Mouse (Mus musculus): ENCODE data around the gene Prr15l.

The Prr15l gene

GRCm38 (mm10) chr11:96947849-96948248 is 19.9 kb downstream of the Prr15l start:
- DNase-seq (ENCODE audit: low spot score in 2 of 2) = peak; percentile 34 to 62

GRCm38 (mm10) chr11:96950767-96951166 is 22.9 kb downstream of the Prr15l start:
- no peak for DNase-seq (ENCODE audit: low spot score in 2 of 2)

DNA sequence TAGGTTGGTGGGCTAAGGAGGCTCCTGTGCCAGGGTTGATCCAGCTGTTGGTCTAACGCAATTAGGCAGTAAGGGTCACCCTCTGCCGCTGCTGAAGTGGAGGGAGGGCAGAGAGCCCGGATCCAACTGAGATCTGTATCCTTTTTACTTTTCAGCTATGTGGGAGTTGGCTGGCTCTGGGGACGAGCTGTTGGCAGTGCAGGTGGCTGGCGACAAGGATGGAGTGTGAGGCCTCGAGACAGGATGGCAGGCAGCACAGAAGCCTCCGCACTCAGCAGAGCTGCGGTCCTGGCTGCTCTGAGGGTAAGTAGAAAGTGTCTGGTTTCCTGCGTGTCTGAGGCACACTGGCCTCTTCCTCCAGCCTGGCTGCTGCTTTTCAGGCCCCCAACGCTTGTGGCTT is 24.5 kb downstream of the Prr15l start:
- no peak for DNase-seq (ENCODE audit: low spot score in 2 of 2)

DNA sequence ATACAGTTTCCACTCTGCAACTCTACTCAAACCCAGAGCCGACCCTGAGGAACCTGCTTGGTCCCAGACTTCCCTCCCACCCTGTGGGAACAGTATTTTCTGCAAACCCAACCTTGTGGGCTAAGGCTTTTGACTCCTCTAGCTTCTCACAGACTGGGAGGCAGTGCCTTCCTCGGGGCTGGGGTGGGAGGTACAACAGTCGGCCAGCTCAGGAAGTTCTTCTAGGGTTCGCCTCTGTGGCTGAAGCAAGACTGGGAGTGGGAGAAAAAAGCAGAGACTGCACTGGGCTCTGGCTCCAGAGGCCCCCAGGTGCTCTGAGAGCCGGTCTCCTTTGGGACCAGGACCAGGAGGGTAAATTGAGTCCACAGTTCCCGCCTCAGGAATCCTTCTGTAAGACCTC is 25.0 kb downstream of the Prr15l start:
- DNase-seq (ENCODE audit: low spot score in 2 of 2) = no peak

DNA sequence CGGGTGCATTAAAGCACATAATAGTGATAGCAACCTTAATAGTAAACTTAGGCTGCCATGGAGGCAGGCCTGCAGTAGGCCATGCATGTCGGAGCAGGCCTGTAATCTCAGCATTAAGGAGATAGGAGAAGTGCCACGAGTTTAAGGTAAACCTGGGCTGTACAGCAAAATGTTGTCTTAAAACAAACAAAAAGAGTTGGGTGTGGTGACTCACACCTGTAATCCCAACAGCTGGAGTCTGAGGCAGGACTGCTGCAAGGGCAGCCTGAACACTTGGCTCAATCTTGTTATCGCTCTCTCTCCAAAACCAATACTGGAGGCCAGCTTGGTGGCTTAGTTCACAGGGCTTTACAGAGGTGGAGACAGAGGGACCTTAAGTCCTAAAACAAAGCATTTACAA is 27.2 kb downstream of the Prr15l start:
- DNase-seq (ENCODE audit: low spot score in 2 of 2) = no peak

- no peak for DNase-seq (ENCODE audit: low spot score in 2 of 2)
Observed at GRCm38 (mm10) chr11:96956009-96956724, 28.3 kb downstream of the Prr15l start.

- no peak for DNase-seq (ENCODE audit: low spot score in 2 of 2)
Observed at GRCm38 (mm10) chr11:96957061-96957805, 29.3 kb downstream of the Prr15l start.

- DNase-seq (ENCODE audit: low spot score in 2 of 2) = peak; percentile 76 to 84
Observed at GRCm38 (mm10) chr11:96963580-96963979, 35.7 kb downstream of the Prr15l start.

DNA sequence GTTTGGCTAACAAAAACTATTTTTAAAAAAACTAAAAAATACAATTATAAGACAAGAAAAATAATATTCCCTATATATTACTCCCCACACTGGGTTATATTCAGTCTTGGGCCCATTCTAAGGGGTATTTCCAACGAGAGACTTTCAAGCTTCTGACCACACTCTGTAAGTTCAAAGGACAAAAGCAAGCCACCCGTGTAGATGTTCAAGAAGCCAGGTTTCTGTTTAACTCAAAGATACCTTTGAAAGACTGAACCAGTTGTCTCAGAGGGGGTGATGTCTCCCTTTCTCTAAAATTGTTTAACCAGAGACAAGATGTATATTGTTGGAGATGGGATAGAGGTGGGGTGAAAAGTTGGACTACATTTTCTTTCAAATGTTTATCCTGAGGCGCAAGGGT is 38.3 kb downstream of the Prr15l start:
- DNase-seq (ENCODE audit: low spot score in 2 of 2) = no peak

DNA sequence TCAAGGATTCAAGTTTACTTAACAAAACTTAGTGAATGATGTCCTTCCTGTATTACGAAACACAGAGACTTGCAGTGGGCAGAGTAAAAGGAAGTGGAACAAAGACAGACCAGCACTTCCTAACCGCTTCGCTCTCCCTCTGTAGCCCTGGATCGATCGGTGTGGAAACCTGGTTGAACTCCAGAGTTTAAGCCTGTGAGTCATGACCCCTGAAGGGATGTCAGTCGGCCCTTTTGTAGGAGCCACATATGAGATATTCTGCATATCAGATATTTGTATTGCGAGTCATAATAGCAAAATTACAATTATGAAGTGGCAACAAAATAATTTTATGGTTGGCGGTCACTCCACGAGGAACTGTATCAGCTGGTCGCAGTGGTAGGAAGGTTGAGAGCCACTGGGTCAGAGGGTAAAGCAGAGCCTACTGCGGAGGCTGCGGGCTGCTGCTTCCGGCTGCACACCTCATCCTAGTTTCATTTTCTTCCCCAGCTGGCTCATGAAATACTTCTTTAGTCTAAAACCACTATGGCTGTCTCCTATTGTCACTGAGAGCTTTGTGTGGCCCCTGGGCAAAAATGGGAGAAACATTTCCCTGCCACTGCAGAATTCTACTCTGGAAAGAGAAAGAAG is 39.1 kb downstream of the Prr15l start:
- peak; percentile 52 to 54 for DNase-seq (ENCODE audit: low spot score in 2 of 2)

DNA sequence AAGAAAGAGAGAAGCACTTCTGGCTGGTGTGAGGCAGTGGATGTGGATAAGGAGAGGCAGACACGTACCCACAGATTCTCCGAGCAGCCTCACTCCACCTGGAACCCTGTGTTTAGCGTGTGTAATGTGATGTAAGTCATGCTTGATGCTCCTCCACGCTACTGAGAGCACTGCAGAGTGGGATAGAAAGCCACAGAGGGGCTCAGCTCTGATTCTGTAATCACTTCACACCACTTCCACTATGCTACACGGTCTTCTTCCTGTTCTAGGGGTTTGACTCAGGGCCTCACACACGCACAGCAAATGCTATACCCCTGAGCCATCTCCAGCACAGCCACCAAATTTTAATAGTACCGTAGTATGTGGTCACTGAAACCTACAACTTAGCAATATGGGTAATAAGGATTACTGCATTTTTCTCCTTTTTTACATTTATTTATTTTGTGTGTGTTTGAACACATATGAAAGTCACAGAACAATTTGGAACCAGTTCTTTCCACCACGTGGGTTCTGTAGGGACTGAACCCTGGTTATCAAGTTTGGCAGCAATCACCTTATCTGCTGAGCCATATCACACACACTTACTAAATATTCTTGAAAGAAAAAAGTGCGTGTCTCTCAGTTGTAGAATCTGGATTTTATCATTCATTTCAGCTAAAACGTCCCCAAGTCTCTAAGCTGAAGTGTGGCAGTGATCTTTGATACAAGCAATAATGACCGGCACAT is 39.8 kb downstream of the Prr15l start:
- no peak for DNase-seq (ENCODE audit: low spot score in 2 of 2)

GRCm38 (mm10) chr11:96968476-96968875 is 40.6 kb downstream of the Prr15l start:
- DNase-seq (ENCODE audit: low spot score in 2 of 2) = no peak

DNA sequence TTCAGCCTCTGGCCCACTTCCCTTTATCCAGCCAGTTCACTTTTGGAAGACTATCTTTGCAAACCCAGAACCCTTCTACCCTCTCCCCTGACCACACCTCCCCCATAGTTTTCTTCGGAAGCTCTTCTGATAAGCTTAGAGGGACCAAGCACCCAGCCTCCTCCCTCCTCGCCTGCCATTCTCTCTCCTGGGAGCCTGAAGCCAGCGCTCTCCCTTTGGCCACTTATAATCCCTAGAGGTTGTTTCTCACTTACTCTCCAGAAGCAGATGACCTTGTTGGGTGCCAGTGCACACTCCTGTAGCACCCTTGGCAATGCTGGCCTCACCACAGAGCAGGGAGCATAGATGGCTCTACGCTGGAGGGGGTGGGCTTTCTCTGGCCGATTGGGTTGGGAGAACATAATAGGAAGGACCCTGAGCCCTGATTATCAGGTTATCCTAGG is 41.4 kb downstream of the Prr15l start:
- DNase-seq (ENCODE audit: low spot score in 2 of 2) = no peak

DNA sequence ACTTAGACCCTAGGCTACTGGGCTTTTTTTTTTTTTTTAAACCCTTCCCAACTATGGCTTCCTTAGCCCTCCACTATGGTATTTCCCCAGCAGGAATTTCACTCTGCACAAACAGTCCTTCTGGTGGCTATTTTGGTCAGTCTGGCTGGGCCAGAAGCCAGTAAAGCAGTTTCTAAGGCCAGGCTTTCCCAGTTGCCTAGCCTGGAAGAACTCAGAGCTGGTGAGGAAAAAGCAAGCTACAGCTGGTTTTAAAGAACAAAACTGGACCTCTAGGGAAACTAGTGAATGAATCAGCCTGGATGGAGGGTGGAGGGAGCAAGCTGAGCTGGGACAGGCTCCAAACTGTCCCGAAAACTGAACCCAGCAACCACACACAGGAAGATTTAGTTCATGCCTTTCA is 41.8 kb downstream of the Prr15l start:
- no peak for DNase-seq (ENCODE audit: low spot score in 2 of 2)

GRCm38 (mm10) chr11:96970341-96970740 is 42.4 kb downstream of the Prr15l start:
- DNase-seq (ENCODE audit: low spot score in 2 of 2) = no peak

DNA sequence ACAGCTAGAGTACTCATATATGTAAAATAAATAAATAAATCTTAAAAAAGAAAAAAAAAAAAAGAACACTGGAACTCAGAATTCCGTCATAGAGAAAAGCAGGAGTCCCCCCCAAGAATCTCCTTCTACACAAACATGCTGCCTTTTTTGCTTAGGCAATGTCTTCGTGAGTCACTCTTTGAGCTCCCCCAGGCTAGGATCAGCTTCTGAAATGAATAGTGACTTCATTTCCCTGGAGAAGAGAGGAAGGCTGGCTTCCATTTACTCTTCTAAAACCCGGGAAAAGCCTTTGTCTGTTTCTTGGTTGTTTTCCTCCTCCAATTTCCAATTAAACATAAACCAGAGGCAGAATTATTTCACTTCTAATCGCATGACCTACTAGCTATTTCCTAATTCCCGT is 45.0 kb downstream of the Prr15l start:
- no peak for DNase-seq (ENCODE audit: low spot score in 2 of 2)

- no peak for DNase-seq (ENCODE audit: low spot score in 2 of 2)
Observed at GRCm38 (mm10) chr11:96973426-96973964, 45.6 kb downstream of the Prr15l start.

DNA sequence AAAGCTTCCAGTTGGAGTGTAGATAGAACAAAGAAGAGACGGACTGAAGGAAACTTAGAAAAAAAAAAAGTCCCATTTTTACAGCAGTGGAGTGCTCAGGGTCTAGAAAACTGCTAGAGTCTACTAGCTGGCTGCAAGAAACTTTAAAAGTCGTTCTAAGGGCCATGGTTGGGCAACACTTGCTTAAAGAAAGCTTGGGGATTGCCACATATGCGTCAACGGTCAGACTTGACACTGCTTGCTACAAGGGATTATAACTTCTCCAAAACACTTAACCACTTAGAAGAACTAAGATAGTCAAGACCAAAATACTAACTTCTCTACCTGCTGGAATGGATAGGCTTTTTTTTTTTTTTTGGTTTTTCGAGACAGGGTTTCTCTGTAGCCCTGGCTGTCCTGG is 46.9 kb downstream of the Prr15l start:
- DNase-seq (ENCODE audit: low spot score in 2 of 2) = peak in 1 of 2 experiments; percentile 47

- DNase-seq (ENCODE audit: low spot score in 2 of 2) = no peak
Observed at GRCm38 (mm10) chr11:96975511-96976378, 47.8 kb downstream of the Prr15l start.

GRCm38 (mm10) chr11:96976379-96976687 is 48.4 kb downstream of the Prr15l start:
- no peak for DNase-seq (ENCODE audit: low spot score in 2 of 2)

Measured in spleen, postnatal 36 days (tissue).